Mouse (Mus musculus): ENCODE data around the gene Nsun2.

- TF ChIP-seq CTCF (IDR thresholded peaks at IDR 0.05; ENCODE audit: low read depth) (no peak), EP300 (IDR thresholded peaks at IDR 0.05; ENCODE audit: low read depth) (no peak)
These were observed 48.9 kb downstream of the Nsun2 start for GRCm38 (mm10) chr13:69582411-69582810.
